Mouse (Mus musculus): ENCODE measurements around the gene Cd3d.
"Not testable (repeated sequence)": the region's sequence is repeated elsewhere in the genome, so short reads cannot be mapped to it uniquely, and the experiment has no call there.

Cd3d gene

DNA sequence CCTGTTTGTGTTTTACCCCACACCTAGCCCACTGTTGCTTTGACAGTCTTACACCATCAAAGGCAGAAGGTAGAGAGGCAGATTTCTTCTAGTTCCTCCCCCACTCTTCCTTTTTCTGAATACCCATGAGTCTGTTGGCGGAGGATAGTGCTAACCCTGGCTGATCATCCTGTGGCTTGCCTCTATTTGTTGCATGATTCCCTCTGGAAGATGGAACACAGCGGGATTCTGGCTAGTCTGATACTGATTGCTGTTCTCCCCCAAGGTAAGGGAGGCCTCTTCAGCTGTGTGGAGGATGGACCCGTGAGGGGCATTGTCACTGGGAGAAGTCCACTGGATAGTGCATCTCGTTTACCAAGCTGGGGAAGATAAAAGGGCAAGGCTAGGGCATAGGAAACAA is at the start of gene Cd3d:
Gene Cd3d (plus strand): TSS at position 111 of the 400 bp plus-strand sequence.
- no peak for DNase-seq (ENCODE audit: low spot score in 2 of 2)

GRCm38 (mm10) chr9:44941756-44942155 is 39.8 kb upstream of the Cd3d start:
- DNase-seq (ENCODE audit: low spot score in 2 of 2), result no peak

DNA sequence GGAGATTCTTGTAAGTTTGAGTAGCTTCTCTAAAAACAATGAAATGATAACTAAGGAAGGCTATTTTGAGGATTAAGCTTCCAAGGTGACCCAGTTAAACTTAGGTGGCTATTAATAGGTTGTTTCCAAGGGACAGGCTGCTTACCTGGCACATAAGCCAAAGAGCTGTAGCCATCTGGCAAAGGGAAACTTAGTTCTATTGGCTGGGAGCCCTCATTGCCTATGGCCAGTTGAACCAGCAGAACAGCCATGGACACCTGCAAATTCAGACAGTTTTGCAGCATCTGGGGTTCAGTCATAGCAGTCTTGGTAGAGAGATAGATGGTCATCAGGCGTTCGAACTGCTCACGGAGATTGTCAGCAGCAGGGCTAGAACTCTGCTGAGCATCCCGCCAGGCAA is 39.2 kb upstream of the Cd3d start:
- DNase-seq (ENCODE audit: low spot score in 2 of 2), result no peak

DNA sequence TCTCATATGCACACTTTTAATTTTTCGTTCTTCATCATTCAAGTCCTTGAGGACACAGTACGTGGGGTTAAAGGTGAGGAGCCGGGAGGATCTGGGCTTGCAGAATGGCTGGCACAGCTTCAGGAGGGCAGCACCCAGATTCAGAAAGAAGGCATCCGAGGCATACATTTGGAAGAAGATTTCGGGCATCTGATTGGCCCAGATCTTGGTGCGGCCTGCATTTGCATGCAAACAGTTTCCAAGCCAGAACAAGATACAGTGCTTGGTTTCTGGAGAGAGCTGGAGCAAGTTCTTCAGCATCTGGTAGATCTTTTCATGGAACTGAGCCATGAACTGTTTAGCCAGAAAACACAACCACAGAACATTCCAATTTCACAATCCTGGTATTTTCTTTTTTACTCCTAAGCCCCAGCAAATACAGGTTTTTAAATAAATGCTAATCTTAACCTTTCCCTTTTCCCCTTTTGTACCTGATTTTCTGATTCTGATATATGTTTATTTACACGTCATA is 35.3 kb upstream of the Cd3d start:
- no peak for DNase-seq (ENCODE audit: low spot score in 2 of 2)

- DNase-seq (ENCODE audit: low spot score in 2 of 2), result no peak
These were observed 33.8 kb upstream of the Cd3d start for GRCm38 (mm10) chr9:44947836-44948235.

DNA sequence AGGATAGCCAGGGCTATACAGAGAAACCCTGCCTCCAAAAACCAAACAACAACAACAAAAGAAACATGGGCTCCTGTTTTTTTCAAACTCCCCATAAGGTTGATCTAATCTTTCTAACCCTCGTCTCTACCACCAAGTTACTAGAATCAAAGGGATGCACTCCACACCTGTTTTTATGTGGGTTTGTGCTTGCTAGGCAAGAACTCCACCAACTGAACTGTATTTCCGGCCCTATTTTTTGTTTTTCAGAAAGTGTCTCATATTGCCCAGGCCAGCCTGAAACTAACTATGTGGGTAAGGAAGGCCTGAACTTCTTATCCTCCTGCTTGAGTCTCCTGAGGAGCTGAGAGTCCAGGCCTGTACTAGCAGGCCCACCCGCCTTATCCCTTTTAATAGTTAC is 27.2 kb upstream of the Cd3d start:
- DNase-seq (ENCODE audit: low spot score in 2 of 2), result no peak

GRCm38 (mm10) chr9:44965126-44965832 is 16.3 kb upstream of the Cd3d start, which contains the start of gene Ube4a:
Gene Ube4a (minus strand): TSS chr9:44965600.
- peak; percentile 99 to 100 for DNase-seq (ENCODE audit: low spot score in 2 of 2)

DNA sequence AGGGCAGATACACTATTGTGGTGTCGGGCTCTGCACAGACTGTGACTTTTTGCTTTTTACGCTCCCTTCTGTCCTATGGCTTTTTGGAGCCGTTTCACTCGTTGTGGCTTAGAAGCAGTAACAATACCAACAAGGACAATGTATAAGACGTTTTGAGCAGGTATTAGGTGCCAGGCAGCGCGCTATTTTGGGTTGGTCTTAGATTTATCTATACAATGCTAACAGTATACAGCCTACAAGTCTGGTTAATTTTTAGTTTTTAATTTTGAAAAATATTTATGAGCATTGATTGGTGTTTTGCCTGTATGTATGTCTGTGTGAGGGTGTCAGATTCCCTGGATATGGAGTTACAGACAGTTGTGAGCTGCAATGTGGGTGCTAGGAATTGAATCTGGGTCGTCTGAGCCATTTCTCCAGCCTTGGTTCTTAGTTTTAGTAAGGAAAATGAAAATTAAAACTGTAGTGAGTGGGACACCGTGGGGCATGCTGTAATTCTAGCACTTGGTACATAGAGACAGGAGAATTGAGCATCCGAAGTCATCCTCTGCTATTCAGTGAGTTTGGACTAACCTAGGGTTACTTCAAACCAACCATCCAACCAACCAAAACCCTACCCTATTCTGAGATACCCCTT is 15.6 kb upstream of the Cd3d start:
- no peak for DNase-seq (ENCODE audit: low spot score in 2 of 2)

DNA sequence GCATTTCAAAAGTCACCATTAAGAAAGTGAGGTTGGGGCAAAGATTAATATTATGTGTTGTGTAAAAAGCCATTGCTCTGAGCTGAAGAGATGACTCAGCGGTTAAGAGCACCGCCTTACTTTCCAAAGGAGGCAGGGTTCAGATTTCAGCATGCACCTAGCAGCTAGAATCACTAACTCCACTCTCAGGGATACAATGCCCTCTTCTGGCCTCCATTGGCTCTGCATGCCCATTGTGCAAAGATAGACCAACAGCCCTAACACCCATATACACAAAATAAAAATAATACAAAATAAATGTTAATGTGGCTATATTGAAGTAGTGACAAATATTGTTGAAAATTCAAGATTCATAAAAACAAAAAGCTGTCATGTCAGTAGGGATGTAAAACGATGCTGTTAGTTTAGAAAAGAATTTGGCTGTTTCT is 14.8 kb upstream of the Cd3d start:
- DNase-seq (ENCODE audit: low spot score in 2 of 2), result peak; percentile 38 to 61

- DNase-seq (ENCODE audit: low spot score in 2 of 2), result not testable (repeated sequence)
These were observed 13.8 kb upstream of the Cd3d start for GRCm38 (mm10) chr9:44967763-44968162.

- no peak for DNase-seq (ENCODE audit: low spot score in 2 of 2)
These were observed 12.1 kb upstream of the Cd3d start for GRCm38 (mm10) chr9:44969450-44969849.

GRCm38 (mm10) chr9:44977813-44978212 is 3.8 kb upstream of the Cd3d start:
- no peak for DNase-seq (ENCODE audit: low spot score in 2 of 2)

GRCm38 (mm10) chr9:44979806-44980205 is 1.8 kb upstream of the Cd3d start:
- no peak for DNase-seq (ENCODE audit: low spot score in 2 of 2)

- DNase-seq (ENCODE audit: low spot score in 2 of 2), result no peak
These were observed 1.3 kb upstream of the Cd3d start, which contains the start of gene Cd3g for GRCm38 (mm10) chr9:44980242-44980641. Gene Cd3g (minus strand): TSS chr9:44980431.

DNA sequence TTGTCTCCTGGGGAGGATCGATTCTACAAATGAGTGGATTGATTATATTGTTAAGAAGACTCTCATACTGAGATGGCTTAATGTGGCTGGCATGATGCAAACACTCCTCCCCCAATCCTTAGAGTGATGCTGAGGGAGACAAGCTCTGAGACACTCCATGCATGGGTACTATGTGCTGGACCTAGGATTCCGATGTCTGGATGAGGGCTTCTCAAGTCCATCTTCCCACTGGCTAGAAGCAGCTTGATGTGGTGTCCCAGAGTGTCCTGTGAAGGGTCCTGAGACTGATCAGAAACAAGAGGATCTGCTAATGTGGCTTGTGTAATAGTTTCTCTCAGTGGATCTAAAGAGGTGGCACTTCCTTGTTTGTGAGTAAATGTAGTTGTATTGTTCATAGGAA is 482 bp upstream of the Cd3d start:
- DNase-seq (ENCODE audit: low spot score in 2 of 2), result no peak

GRCm38 (mm10) chr9:44982081-44982480 is 495 bp downstream of the Cd3d start:
- no peak for DNase-seq (ENCODE audit: low spot score in 2 of 2)

DNA sequence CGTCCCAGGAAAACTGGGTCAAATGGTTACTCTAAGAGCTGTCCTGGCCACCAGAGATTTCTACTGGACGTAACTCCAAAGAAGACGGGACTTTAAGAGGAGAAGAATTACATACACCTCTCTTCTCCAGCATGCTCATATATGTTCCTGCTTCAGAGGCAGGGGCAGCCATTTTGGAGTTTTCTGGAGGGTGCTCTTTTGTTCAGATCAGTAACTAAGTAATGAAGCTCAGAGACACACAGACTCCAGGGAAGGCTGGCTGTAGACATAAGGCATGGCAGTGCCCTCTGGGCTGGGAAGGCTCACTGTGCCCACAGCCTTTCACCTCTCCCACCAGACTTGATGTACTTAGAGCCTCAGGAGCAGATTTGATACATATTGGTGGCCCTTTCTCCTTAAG is 945 bp downstream of the Cd3d start:
- no peak for DNase-seq (ENCODE audit: low spot score in 2 of 2)

- no peak for DNase-seq (ENCODE audit: low spot score in 2 of 2)
These were observed 1.4 kb downstream of the Cd3d start for GRCm38 (mm10) chr9:44983001-44983400.

DNA sequence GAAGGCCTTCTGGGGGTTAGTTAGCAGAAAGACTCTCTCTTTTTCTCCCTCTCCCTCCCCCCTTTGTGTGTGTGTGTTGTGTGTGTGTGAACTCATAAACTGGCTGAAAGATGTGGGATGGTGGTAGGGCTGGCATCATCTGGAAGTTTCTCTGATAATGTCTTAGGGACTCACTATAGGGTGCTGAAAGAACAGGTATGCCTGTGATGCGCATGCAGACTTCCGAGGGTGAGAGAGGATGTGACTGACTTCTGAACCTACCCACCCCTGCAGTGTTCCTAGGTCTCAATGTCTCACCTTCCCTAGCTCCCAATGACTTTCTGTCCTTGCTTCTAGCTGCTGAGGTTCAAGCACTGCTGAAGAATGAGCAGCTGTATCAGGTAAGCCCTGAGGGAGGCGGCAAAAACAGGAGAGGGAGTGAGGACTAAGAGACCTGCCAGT is 4.2 kb downstream of the Cd3d start:
- no peak for DNase-seq (ENCODE audit: low spot score in 2 of 2)

GRCm38 (mm10) chr9:44986242-44986781 is 4.7 kb downstream of the Cd3d start:
- no peak for DNase-seq (ENCODE audit: low spot score in 2 of 2)

- DNase-seq (ENCODE audit: low spot score in 2 of 2), result no peak
These were observed 5.4 kb downstream of the Cd3d start for GRCm38 (mm10) chr9:44986976-44987375.

DNA sequence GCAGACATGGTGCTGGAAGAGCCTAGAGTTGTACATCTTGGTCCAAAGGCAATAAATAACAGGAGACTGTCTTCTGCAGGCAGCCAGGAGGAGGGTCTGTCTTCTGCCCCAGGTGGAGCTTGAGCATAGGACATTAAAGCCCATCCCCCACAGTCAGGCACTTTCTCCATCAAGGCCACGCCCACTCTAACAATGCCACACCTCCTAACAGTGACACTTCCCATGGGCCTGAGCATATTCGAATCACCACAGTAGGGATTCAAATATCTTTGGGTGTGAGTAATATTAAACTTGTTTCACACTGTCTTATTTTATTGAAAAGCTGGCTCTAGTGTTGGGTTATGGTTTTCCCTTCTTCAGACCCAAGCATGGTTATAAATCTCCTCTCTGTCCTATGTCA is 10.2 kb downstream of the Cd3d start:
- no peak for DNase-seq (ENCODE audit: low spot score in 2 of 2)

- peak in 1 of 2 experiments; percentile 40 for DNase-seq (ENCODE audit: low spot score in 2 of 2)
These were observed 10.7 kb downstream of the Cd3d start for GRCm38 (mm10) chr9:44992271-44992670.

Measured in cerebellum, postnatal 4 days (tissue).